Mouse (Mus musculus) lung, adult 2 months (tissue): ENCODE data around the gene Galnt15.

Experiments used
- CTCF ChIP-seq: fragments of 200-500 bp; IDR thresholded peaks from 2 replicates; pipeline ENCODE4 v1.5.1; 2011; ENCODE audit warnings: mild to moderate bottlenecking, low read length, control low read depth; ENCODE audit not compliant: insufficient read depth
- POLR2A ChIP-seq: fragments of 200-500 bp; IDR thresholded peaks from 2 replicates; pipeline ENCODE4 v1.6.1; 2011; ENCODE audit warnings: low read depth, mild to moderate bottlenecking, control low read depth, low read length, borderline replicate concordance; ENCODE audit errors: extremely low read depth

DNA sequence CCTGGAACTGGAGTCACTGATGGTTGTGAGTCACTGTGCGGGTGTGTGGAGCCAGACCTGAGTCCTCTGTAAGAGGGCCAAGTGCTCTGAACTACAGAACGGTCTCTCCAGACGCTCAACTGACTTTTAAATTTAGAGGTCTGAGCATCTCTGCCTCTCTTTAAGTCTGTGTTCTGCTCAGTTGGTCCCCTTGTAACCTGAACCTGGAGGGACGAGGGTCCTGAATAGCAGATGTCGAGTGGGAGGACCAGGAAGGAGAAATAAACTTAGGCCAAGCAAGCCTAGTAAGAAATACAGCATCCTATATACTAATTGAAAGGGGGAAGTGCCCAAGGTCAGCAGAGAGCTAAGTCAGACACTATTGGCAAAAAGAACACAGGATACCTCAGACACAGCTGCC is 68.0 kb downstream of the Galnt15 start:
- TF ChIP-seq CTCF (no peak), POLR2A (no peak)
